Mouse (Mus musculus): Measurements from ENCODE around the gene Spatc1l.

GRCm38 (mm10) chr10:76575374-76575773 is 13.3 kb downstream of the Spatc1l start, which contains the start of gene Ftcd:
- TF ChIP-seq POLR2A (IDR thresholded peaks at IDR 0.05; ENCODE audit: extremely low read depth, insufficient read depth, low read length), result peak; percentile 80; the same call in 1 of the 2 replicates
- TF ChIP-seq CTCF (IDR thresholded peaks at IDR 0.05; ENCODE audit: low read depth, low read length), result no peak

Measured in liver, adult 2 months (tissue).